Comparison of ENCODE assay signal across 15 mouse cellular contexts in genomic region chr6:141050038-141050684, GRCm38 (mm10).
DNase-seq lines count a peak whose midpoint lies in the region; ATAC-seq and TF ChIP-seq lines count a peak whose summit lies in the region.
"Had no signal": no experiment of that assay in that cellular context is flagged by ENCODE, and none has a peak within 500 bp of the region (broad histone marks: within the 10 kb centered on the region; RNA-seq: fewer than 3 reads in every experiment).

No protein-coding gene starts in this region.

- no peak overlapping the region for H3K4me3 ChIP-seq in lung, embryonic 14.5 days (ENCODE audit: low read depth, low read length)
- H3K4me3 ChIP-seq in lung, adult 2 months (replicated peaks; ENCODE audit: extremely low read depth, low read depth, low read length): no peak overlapping the region
- H3K4me3 ChIP-seq in forebrain, postnatal 0 days (ENCODE audit: low read depth, low read length): no peak overlapping the region
- no peak overlapping the region for H3K4me3 ChIP-seq in intestine, embryonic 16.5 days (ENCODE audit: low read length)
- H3K4me3 ChIP-seq: embryonic facial prominence, embryonic 13.5 days; heart, embryonic 15.5 days; limb, embryonic 15.5 days; megakaryocyte, embryonic 14.5 days; neural tube, embryonic 12.5 days had no signal

- peak; percentile 59 for DNase-seq in lung, embryonic 14.5 days
- no peak for DNase-seq in lung, adult 2 months
- DNase-seq in forebrain, postnatal 0 days: no peak
- DNase-seq in lung, postnatal 36 days: peak; percentile 55
- no peak for DNase-seq in cerebellum, adult 11-12 months
- DNase-seq in gastrocnemius, postnatal 10 days: no peak
- DNase-seq: cerebellum, adult 9-11 months; kidney, postnatal 25 days; thymus, postnatal 4 days had no signal

- H3K36me3 ChIP-seq in lung, embryonic 14.5 days (ENCODE audit: insufficient read depth): no peaks in the 10 kb centered on the region
- no peaks in the 10 kb centered on the region for H3K36me3 ChIP-seq in forebrain, postnatal 0 days (ENCODE audit: insufficient read depth)
- H3K36me3 ChIP-seq in intestine, embryonic 16.5 days (ENCODE audit: control insufficient read depth, insufficient read depth, low read length): no peaks in the 10 kb centered on the region
- H3K36me3 ChIP-seq: embryonic facial prominence, embryonic 13.5 days; heart, embryonic 15.5 days; limb, embryonic 15.5 days; neural tube, embryonic 12.5 days had no signal

- H3K4me2 ChIP-seq in lung, embryonic 14.5 days: no peak overlapping the region
- H3K4me2 ChIP-seq in forebrain, postnatal 0 days (ENCODE audit: low read depth): no peak overlapping the region
- no peak overlapping the region for H3K4me2 ChIP-seq in intestine, embryonic 16.5 days (ENCODE audit: low read depth, low read length)
- H3K4me2 ChIP-seq: embryonic facial prominence, embryonic 13.5 days; heart, embryonic 15.5 days; limb, embryonic 15.5 days; neural tube, embryonic 12.5 days had no signal

- no peak overlapping the region for H3K9ac ChIP-seq in lung, embryonic 14.5 days
- no peak overlapping the region for H3K9ac ChIP-seq in forebrain, postnatal 0 days
- H3K9ac ChIP-seq in intestine, embryonic 16.5 days (ENCODE audit: low read depth, low read length): no peak overlapping the region
- H3K9ac ChIP-seq: embryonic facial prominence, embryonic 13.5 days; heart, embryonic 15.5 days; limb, embryonic 15.5 days; neural tube, embryonic 12.5 days had no signal

- no peaks in the 10 kb centered on the region for H3K9me3 ChIP-seq in lung, embryonic 14.5 days (ENCODE audit: low read depth, low read length)
- no peaks in the 10 kb centered on the region for H3K9me3 ChIP-seq in forebrain, postnatal 0 days (ENCODE audit: low read length)
- H3K9me3 ChIP-seq in intestine, embryonic 16.5 days (ENCODE audit: control insufficient read depth, low read length): no peaks in the 10 kb centered on the region
- H3K9me3 ChIP-seq: embryonic facial prominence, embryonic 13.5 days; heart, embryonic 15.5 days; limb, embryonic 15.5 days; neural tube, embryonic 12.5 days had no signal

- H3K4me1 ChIP-seq in lung, embryonic 14.5 days (ENCODE audit: insufficient read depth): no peaks in the 10 kb centered on the region
- no peaks in the 10 kb centered on the region; the same call in 1 of the 2 replicates for H3K4me1 ChIP-seq in lung, adult 2 months (ENCODE audit: control insufficient read depth, insufficient read depth, low read length)
- no peaks in the 10 kb centered on the region for H3K4me1 ChIP-seq in forebrain, postnatal 0 days (ENCODE audit: insufficient read depth)
- no peaks in the 10 kb centered on the region for H3K4me1 ChIP-seq in intestine, embryonic 16.5 days (ENCODE audit: control insufficient read depth, insufficient read depth, low read length)
- H3K4me1 ChIP-seq: heart, embryonic 15.5 days; limb, embryonic 15.5 days; megakaryocyte, embryonic 14.5 days; neural tube, embryonic 12.5 days had no signal

- WGBS in lung, embryonic 14.5 days: 53% methylated on average over 11 of the region's 11 CpGs
- 53% methylated on average over 11 of the region's 11 CpGs for WGBS in lung, adult 2 months
- 16% methylated on average over 11 of the region's 11 CpGs for WGBS in forebrain, postnatal 0 days
- 64% methylated on average over 11 of the region's 11 CpGs for WGBS in intestine, embryonic 16.5 days

- TF ChIP-seq POLR2A in lung, adult 2 months (IDR thresholded peaks at IDR 0.05; ENCODE audit: borderline replicate concordance, extremely low read depth, low read depth, low read length): no peak

- ATAC-seq in lung, embryonic 14.5 days (ENCODE audit: insufficient read depth): peak; percentile 78; the same call in 1 of the 2 replicates
- ATAC-seq in forebrain, postnatal 0 days: peak; percentile 53; the same call in 1 of the 2 replicates
- no peak for ATAC-seq in intestine, embryonic 16.5 days

- H3K27me3 ChIP-seq in lung, embryonic 14.5 days (ENCODE audit: insufficient read depth, low read length): no peaks in the 10 kb centered on the region
- H3K27me3 ChIP-seq in forebrain, postnatal 0 days (ENCODE audit: insufficient read depth, low read length): peaks cover 5% of the 10 kb centered on the region; the same call in 1 of the 2 replicates
- no peaks in the 10 kb centered on the region for H3K27me3 ChIP-seq in intestine, embryonic 16.5 days (replicated peaks; ENCODE audit: control insufficient read depth, insufficient read depth, low read length)
- H3K27me3 ChIP-seq: embryonic facial prominence, embryonic 13.5 days; heart, embryonic 15.5 days; limb, embryonic 15.5 days; megakaryocyte, embryonic 14.5 days; neural tube, embryonic 12.5 days had no signal

- H3K27ac ChIP-seq in lung, embryonic 14.5 days (ENCODE audit: low read depth): no peak overlapping the region
- H3K27ac ChIP-seq in forebrain, postnatal 0 days (ENCODE audit: low read depth, low read length): no peak overlapping the region
- H3K27ac ChIP-seq in intestine, embryonic 16.5 days (ENCODE audit: low read length): no peak overlapping the region
- H3K27ac ChIP-seq: embryonic facial prominence, embryonic 13.5 days; heart, embryonic 15.5 days; limb, embryonic 15.5 days; neural tube, embryonic 12.5 days had no signal

- TF ChIP-seq CTCF in lung, embryonic 14.5 days (IDR thresholded peaks at IDR 0.05; ENCODE audit: low read depth): no peak
- no peak for TF ChIP-seq CTCF in lung, adult 2 months (IDR thresholded peaks at IDR 0.05; ENCODE audit: insufficient read depth, low read length)
- TF ChIP-seq CTCF in forebrain, postnatal 0 days (IDR thresholded peaks at IDR 0.05; ENCODE audit: low read depth): no peak

Comparison
In these comparisons a context has a peak if more than half of its experiments do, and no peak if none do; other contexts are left out.
1. DNase-seq: peak in lung, embryonic 14.5 days (single experiment) and lung, postnatal 36 days (single experiment); none in lung, adult 2 months (single experiment), forebrain, postnatal 0 days (single experiment), cerebellum, adult 11-12 months (single experiment) and gastrocnemius, postnatal 10 days (single experiment).